Mouse (Mus musculus): ENCODE data around the gene Gm6460.
"Not testable (repeated sequence)": the region's sequence is repeated elsewhere in the genome, so short reads cannot be mapped to it uniquely, and the experiment has no call there.

The Gm6460 gene

GRCm38 (mm10) chr5:11594613-11595012, at the start of gene Gm6460:
TSS of gene Gm6460 (plus strand) at chr5:11594913.
- not testable (repeated sequence) for DNase-seq (ENCODE audit: low read depth)
